Mouse (Mus musculus): ENCODE measurements around the gene Rbpjl.

Rbpjl gene

GRCm38 (mm10) chr2:164393126-164393525 is 9.8 kb upstream of the Rbpjl start:
- no peak for DNase-seq (ENCODE audit: low spot score)

DNA sequence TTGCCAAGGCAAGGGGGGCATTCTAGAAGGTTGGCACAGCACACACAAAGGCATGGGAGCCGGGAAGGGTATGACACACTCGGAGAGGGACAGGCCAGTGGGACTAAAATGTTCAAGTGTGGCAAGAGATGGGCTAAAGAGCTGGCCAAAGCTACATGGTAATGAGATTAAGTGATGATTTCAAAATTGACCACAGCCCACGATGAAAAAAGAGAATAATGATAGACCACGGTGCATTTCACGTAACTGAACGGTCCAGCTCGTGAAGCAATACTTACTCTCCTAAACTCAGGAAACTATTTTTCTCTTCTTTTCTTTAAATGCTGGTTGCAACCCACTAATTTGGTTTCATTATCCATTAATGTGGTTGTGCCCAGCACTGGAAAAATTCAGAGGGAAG is 6.9 kb upstream of the Rbpjl start:
- no peak for DNase-seq (ENCODE audit: low spot score)

DNA sequence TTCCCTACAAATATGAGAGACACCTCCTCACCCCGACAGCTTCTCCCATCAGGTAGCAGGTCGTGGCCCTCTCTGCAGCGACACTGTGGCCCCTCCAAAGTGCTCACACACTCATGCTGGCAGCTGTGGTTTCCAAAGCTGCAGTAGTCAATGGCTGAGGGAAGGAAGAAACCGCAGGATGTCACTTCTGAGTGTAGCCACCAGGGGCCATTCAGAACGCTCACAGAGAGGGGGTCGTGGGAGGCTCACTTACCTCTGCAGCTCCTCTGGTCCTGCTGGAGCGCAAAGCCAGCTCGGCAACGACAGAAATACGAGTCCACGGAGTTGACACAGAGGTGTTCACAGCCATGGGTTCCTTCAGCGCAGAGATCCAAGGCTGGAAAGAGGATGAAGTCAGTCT is 6.0 kb upstream of the Rbpjl start:
- DNase-seq (ENCODE audit: low spot score) = no peak

GRCm38 (mm10) chr2:164403396-164404081 is 598 bp downstream of the Rbpjl start:
- no peak for DNase-seq (ENCODE audit: low spot score)

- DNase-seq (ENCODE audit: low spot score) = no peak
Observed at GRCm38 (mm10) chr2:164404082-164404990, 1.4 kb downstream of the Rbpjl start.

GRCm38 (mm10) chr2:164405060-164405459 is 2.1 kb downstream of the Rbpjl start, which contains the start of gene Matn4:
Gene Matn4 (minus strand): TSS chr2:164405160.
- no peak for DNase-seq (ENCODE audit: low spot score)

GRCm38 (mm10) chr2:164405519-164405918 is 2.6 kb downstream of the Rbpjl start:
- no peak for DNase-seq (ENCODE audit: low spot score)

- DNase-seq (ENCODE audit: low spot score) = peak; percentile 67
Observed at GRCm38 (mm10) chr2:164407708-164408107, 4.8 kb downstream of the Rbpjl start.

DNA sequence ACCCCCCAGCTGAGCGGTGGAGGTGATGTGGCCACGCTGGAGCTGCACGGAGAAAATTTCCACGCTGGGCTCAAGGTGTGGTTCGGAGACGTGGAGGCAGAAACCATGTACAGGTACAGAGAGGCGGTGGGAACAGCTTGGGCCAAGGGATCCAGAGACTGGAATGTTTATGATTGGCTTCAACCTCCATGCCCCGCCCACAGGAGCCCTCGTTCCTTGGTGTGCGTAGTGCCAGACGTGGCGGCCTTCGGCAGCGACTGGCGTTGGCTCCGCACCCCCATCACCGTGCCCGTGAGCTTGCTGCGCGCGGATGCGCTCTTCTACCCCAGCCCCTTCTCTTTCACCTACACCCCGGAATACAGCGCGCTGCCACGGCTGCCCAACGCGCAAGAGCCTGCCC is 11.2 kb downstream of the Rbpjl start:
- no peak for DNase-seq (ENCODE audit: low spot score)

GRCm38 (mm10) chr2:164414581-164414980 is 11.6 kb downstream of the Rbpjl start:
- no peak for DNase-seq (ENCODE audit: low spot score)

- DNase-seq (ENCODE audit: low spot score) = no peak
Observed at GRCm38 (mm10) chr2:164417198-164417597, 14.3 kb downstream of the Rbpjl start.

- DNase-seq (ENCODE audit: low spot score) = no peak
Observed at GRCm38 (mm10) chr2:164418308-164418875, 15.5 kb downstream of the Rbpjl start.

DNA sequence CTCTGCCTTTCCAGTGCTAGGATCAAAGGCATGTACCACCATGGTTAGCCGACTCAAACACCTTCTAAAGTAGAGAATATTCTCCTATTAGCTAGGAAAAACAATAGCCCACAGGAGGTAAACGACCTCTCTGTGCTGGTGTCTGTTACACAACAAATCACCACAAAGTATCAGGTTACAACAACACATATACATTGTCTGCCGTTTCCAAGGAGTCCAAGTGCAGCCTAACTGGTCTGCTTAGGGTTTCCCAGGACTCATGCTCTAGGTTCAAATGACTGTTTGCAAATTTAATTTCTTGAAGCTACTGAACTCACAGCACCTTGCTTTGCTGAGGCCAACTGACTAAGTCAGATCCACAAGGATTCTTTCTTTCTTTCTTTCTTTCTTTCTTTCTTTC is 16.5 kb downstream of the Rbpjl start:
- no peak for DNase-seq (ENCODE audit: low spot score)

DNA sequence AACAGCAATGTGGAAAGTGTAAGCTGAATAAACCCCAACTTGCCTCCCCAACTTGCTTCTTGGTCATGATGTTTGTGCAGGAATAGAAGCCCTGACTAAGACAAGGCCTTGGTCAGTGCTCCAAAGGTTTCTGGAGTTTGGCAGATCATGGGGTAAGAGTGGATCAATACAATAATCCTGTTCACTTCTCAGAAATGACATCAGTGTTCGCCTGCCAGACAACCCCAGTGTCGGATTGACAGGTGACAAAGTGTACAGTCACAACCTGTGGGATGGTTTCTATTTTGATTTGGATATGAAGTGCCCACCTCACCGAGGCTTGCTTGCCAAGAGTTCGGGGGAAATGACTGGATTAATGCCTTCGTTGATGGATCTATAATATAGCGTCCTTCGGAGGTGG is 18.4 kb downstream of the Rbpjl start:
- no peak for DNase-seq (ENCODE audit: low spot score)

- no peak for DNase-seq (ENCODE audit: low spot score)
Observed at GRCm38 (mm10) chr2:164421979-164422378, 19.0 kb downstream of the Rbpjl start.

DNA sequence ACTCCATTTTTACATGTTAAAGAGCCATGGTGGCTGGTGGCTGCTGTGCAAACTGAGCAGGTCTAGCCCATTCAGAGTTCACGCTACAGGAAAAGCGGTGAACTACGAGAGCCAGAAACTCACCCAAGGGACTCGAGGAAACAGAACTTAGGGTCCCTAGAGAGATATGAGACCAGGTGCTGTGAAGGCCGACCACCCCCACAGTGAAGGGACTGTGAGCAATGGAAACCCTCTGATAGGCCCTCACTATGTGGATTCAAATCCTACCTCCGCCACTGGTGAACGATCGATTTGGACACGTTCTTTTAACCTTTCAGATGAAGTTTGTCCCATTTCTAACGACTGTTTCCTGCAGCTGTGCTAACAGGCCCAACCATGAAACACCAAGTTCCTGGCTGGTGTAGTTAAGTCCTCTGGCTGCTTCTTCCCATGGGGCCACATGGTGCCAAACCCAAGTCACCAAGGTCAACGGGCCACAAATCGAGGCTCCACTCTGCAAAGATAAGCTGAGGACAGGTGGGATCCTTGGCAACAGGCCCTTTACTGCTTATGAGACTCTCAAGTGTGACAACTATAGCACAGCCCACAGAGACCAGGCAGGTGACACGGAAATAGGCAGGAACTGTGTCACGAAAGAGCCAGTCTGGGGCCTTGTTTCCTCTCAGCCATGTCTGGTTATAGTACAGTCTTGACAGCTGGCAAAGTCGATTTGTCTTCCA is 19.9 kb downstream of the Rbpjl start:
- DNase-seq (ENCODE audit: low spot score) = no peak

GRCm38 (mm10) chr2:164423464-164423863 is 20.5 kb downstream of the Rbpjl start:
- DNase-seq (ENCODE audit: low spot score) = no peak

- no peak for DNase-seq (ENCODE audit: low spot score)
Observed at GRCm38 (mm10) chr2:164424406-164424805, 21.5 kb downstream of the Rbpjl start.

DNA sequence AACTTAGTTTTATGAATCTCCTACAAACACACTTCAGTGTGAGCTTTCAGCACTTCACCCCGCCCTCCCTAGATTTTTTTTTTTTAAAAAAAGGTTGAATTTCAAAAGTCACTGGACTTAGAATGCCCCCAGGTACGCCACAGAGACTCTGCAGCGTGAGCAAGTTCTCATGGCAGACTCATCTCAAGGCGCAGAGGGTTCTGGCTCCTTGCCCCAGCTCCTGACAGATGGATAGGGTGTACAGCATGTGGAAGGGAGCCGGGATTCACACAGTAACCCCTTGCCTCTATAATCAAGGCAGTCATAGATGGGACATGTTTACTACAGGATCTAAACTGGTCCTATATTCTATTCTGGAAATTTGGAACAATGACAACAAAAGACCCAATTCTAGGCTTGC is 22.5 kb downstream of the Rbpjl start:
- no peak for DNase-seq (ENCODE audit: low spot score)

- DNase-seq (ENCODE audit: low spot score) = no peak
Observed at GRCm38 (mm10) chr2:164426121-164426520, 23.2 kb downstream of the Rbpjl start.

- no peak for DNase-seq (ENCODE audit: low spot score)
Observed at GRCm38 (mm10) chr2:164426952-164427351, 24.0 kb downstream of the Rbpjl start.

- DNase-seq (ENCODE audit: low spot score) = no peak
Observed at GRCm38 (mm10) chr2:164428451-164428850, 25.5 kb downstream of the Rbpjl start.
